Mouse (Mus musculus) frontal cortex, postnatal 10 days (tissue): ENCODE results near the gene Tsc22d4.
"Not testable (repeated sequence)": the region's sequence is repeated elsewhere in the genome, so short reads cannot be mapped to it uniquely, and the experiment has no call there.

Source experiments
- DNase-seq, 2 experiments: peaks; one replicate each; pipeline ENCODE4 v3.0.0; 2022; ENCODE audit warnings: low spot score in 2 of 2, mixed read lengths in 1 of 2

Tsc22d4 gene

GRCm38 (mm10) chr5:137745214-137746171 is at the start of gene Tsc22d4:
Tsc22d4 (plus strand) TSS chr5:137745730.
- peak; percentile 86 to 91 for DNase-seq

GRCm38 (mm10) chr5:137695930-137696329 is 49.6 kb upstream of the Tsc22d4 start:
- DNase-seq = no peak

GRCm38 (mm10) chr5:137699080-137699479 is 46.5 kb upstream of the Tsc22d4 start:
- DNase-seq = no peak

GRCm38 (mm10) chr5:137699850-137700249 is 45.7 kb upstream of the Tsc22d4 start:
- no peak for DNase-seq

- no peak for DNase-seq
These were observed 40.3 kb upstream of the Tsc22d4 start for GRCm38 (mm10) chr5:137705242-137705641.

- peak in 1 of 2 experiments; percentile 25 for DNase-seq
These were observed 38.5 kb upstream of the Tsc22d4 start for GRCm38 (mm10) chr5:137706913-137707633.

GRCm38 (mm10) chr5:137713454-137713853 is 32.1 kb upstream of the Tsc22d4 start:
- no peak for DNase-seq

GRCm38 (mm10) chr5:137715685-137716084 is 29.8 kb upstream of the Tsc22d4 start:
- no peak for DNase-seq

GRCm38 (mm10) chr5:137718020-137718790 is 27.3 kb upstream of the Tsc22d4 start:
- no peak for DNase-seq

GRCm38 (mm10) chr5:137719088-137719487 is 26.4 kb upstream of the Tsc22d4 start:
- DNase-seq = no peak

GRCm38 (mm10) chr5:137720558-137721164 is 24.9 kb upstream of the Tsc22d4 start:
- not testable (repeated sequence) for DNase-seq

GRCm38 (mm10) chr5:137723840-137724239 is 21.7 kb upstream of the Tsc22d4 start:
- no peak for DNase-seq

- no peak for DNase-seq
These were observed 18.8 kb upstream of the Tsc22d4 start for GRCm38 (mm10) chr5:137726767-137727166.

- peak in 1 of 2 experiments; percentile 43 for DNase-seq
These were observed 11.8 kb upstream of the Tsc22d4 start for GRCm38 (mm10) chr5:137733638-137734288.

- peak; percentile 87 to 95 for DNase-seq
These were observed 11.1 kb upstream of the Tsc22d4 start for GRCm38 (mm10) chr5:137734289-137735061.

GRCm38 (mm10) chr5:137737400-137737940 is 8.1 kb upstream of the Tsc22d4 start:
- no peak for DNase-seq

- DNase-seq = peak in 1 of 2 experiments; percentile 20
These were observed 7.0 kb upstream of the Tsc22d4 start for GRCm38 (mm10) chr5:137738516-137738915.

GRCm38 (mm10) chr5:137739471-137739870 is 6.1 kb upstream of the Tsc22d4 start:
- peak in 1 of 2 experiments; percentile 15 for DNase-seq

GRCm38 (mm10) chr5:137740506-137740905 is 5.0 kb upstream of the Tsc22d4 start:
- DNase-seq = no peak
